Mouse (Mus musculus) forebrain, embryonic 15.5 days (tissue): ENCODE data around the gene Ttll3. TPM values are rescaled to one million over a fixed set of nuclear protein-coding genes. Genes with fewer than 3 reads are reported as not detected.
A peak's percentile ranks its signal among the peaks of the same experiment; 100 is the strongest.

Source experiments
- ATAC-seq: fragments of 200-750 bp; cut with Nextera tagmentation; replicated peaks from 2 replicates; pipeline ENCODE4 v1.8.0; 2017; ENCODE audit warnings: mild to moderate bottlenecking, moderate TSS enrichment, moderate library complexity
- H3K27ac ChIP-seq: fragments of 300-500 bp; sonication (generic); replicated peaks from 2 replicates; pipeline ENCODE4 v1.5.1; 2015; ENCODE audit warnings: mild to moderate bottlenecking, inconsistent platforms
- H3K27me3 ChIP-seq: fragments of 300-500 bp; sonication (generic); 2 replicates; pipeline ENCODE4 v1.6.1; 2015; ENCODE audit warnings: inconsistent platforms
- H3K36me3 ChIP-seq: fragments of 300-500 bp; sonication (generic); 2 replicates; pipeline ENCODE4 v1.6.1; 2015; ENCODE audit warnings: mild to moderate bottlenecking, inconsistent platforms
- H3K4me1 ChIP-seq: fragments of 300-500 bp; sonication (generic); 2 replicates; pipeline ENCODE4 v1.6.1; 2015; ENCODE audit warnings: inconsistent platforms
- H3K4me2 ChIP-seq: fragments of 300-500 bp; sonication (generic); replicated peaks from 2 replicates; pipeline ENCODE4 v1.6.1; 2015; ENCODE audit warnings: mild to moderate bottlenecking, inconsistent platforms
- H3K4me3 ChIP-seq: fragments of 300-500 bp; sonication (generic); 2 replicates; pipeline ENCODE4 v1.5.1; 2015; ENCODE audit warnings: mild to moderate bottlenecking, inconsistent platforms
- H3K9ac ChIP-seq: fragments of 300-500 bp; sonication (generic); replicated peaks from 2 replicates; pipeline ENCODE4 v1.6.1; 2015; ENCODE audit warnings: mild to moderate bottlenecking, inconsistent platforms
- H3K9me3 ChIP-seq: fragments of 300-500 bp; sonication (generic); 2 replicates; pipeline ENCODE4 v1.6.1; 2016; ENCODE audit warnings: inconsistent platforms
- WGBS: fragments of 180-500 bp; shearing (Covaris S2); methylation state at CpG from one replicate; pipeline ENCODE4 v1.1.7; 2015; ENCODE audit warnings: mixed read lengths; 5-methylcytosine and 5-hydroxymethylcytosine counted together
- microRNA-seq: library from miRNA; unstranded; fragments of <30 nt; microRNA quantifications from one replicate; pipeline ENCODE4, GENCODE M21; 2016
- polyA plus RNA-seq: library from polyadenylated mRNA; unstranded; fragments of >200 nt; fragmentation: Nextera tagmentation; extraction: Ambion mirVana; gene quantifications from 2 replicates; pipeline ENCODE4 v1.2.1, GENCODE M21; 2015

The Ttll3 gene
- polyA plus RNA-seq, 1 experiment from 2014 or later: 8.1 TPM

GRCm38 (mm10) chr6:113443091-113443490 lies 54.0 kb downstream of the Ttll3 start:
- H3K9me3 ChIP-seq: no peaks in the 10 kb centered on the region
- H3K4me1 ChIP-seq: peaks cover 23% of the 10 kb centered on the region
- peak overlapping the region; percentile 81 for H3K9ac ChIP-seq
- no peaks in the 10 kb centered on the region for H3K27me3 ChIP-seq
- peak overlapping the region; percentile 93 for H3K4me3 ChIP-seq
- no peak overlapping the region for H3K27ac ChIP-seq
- H3K36me3 ChIP-seq: peaks cover 16% of the 10 kb centered on the region
- peak overlapping the region; percentile 81 for H3K4me2 ChIP-seq
- WGBS: 49% methylated on average over 12 of the region's 12 CpGs
- ATAC-seq: no peak

- Histone ChIP-seq H3K27ac (no peak overlapping the region), H3K4me3 (no peak overlapping the region), H3K27me3 (no peaks in the 10 kb centered on the region), H3K9me3 (no peaks in the 10 kb centered on the region), H3K36me3 (peaks cover 26% of the 10 kb centered on the region), H3K9ac (no peak overlapping the region), H3K4me1 (peaks cover 23% of the 10 kb centered on the region), H3K4me2 (no peak overlapping the region)
- ATAC-seq: no peak
- 83% methylated on average over 8 of the region's 8 CpGs for WGBS
Observed at GRCm38 (mm10) chr6:113444207-113444965, 55.3 kb downstream of the Ttll3 start.

GRCm38 (mm10) chr6:113447639-113448038 lies 58.6 kb downstream of the Ttll3 start:
- ATAC-seq: no peak

GRCm38 (mm10) chr6:113451839-113452238 lies 62.8 kb downstream of the Ttll3 start:
- no peaks in the 10 kb centered on the region for H3K9me3 ChIP-seq
- H3K36me3 ChIP-seq: peaks cover 23% of the 10 kb centered on the region
- no peak overlapping the region for H3K27ac ChIP-seq
- WGBS: 70% methylated on average over 2 of the region's 2 CpGs
- no peak overlapping the region for H3K4me3 ChIP-seq
- peaks cover 16% of the 10 kb centered on the region for H3K4me1 ChIP-seq
- H3K9ac ChIP-seq: no peak overlapping the region
- H3K27me3 ChIP-seq: no peaks in the 10 kb centered on the region
- no peak overlapping the region for H3K4me2 ChIP-seq
- no peak; the same call in 1 of the 2 replicates for ATAC-seq

More at GRCm38 (mm10) chr6:113447639-113448038, 58.6 kb downstream of the Ttll3 start:
- Histone ChIP-seq H3K4me2 (no peak overlapping the region), H3K27me3 (no peaks in the 10 kb centered on the region), H3K4me3 (no peak overlapping the region), H3K9ac (no peak overlapping the region), H3K27ac (no peak overlapping the region; the same call in 1 of the 2 replicates), H3K9me3 (no peaks in the 10 kb centered on the region), H3K36me3 (peaks cover 26% of the 10 kb centered on the region), H3K4me1 (peaks cover 25% of the 10 kb centered on the region)
- 77% methylated on average over 4 of the region's 4 CpGs for WGBS

GRCm38 (mm10) chr6:113455007-113455406 lies 65.9 kb downstream of the Ttll3 start:
- H3K27me3 ChIP-seq: no peaks in the 10 kb centered on the region
- H3K4me2 ChIP-seq: no peak overlapping the region
- 74% methylated on average over 5 of the region's 5 CpGs for WGBS
- H3K27ac ChIP-seq: no peak overlapping the region
- no peak for ATAC-seq
- no peaks in the 10 kb centered on the region for H3K36me3 ChIP-seq
- no peaks in the 10 kb centered on the region for H3K9me3 ChIP-seq
- peaks cover 7% of the 10 kb centered on the region for H3K4me1 ChIP-seq
- no peak overlapping the region for H3K9ac ChIP-seq
- H3K4me3 ChIP-seq: no peak overlapping the region

GRCm38 (mm10) chr6:113457952-113458534 lies 69.0 kb downstream of the Ttll3 start, which contains the start of gene Il17re:
Gene Il17re (plus strand): TSS chr6:113458484.
- Histone ChIP-seq H3K27me3 (no peaks in the 10 kb centered on the region), H3K4me3 (no peak within 1 kb of the TSS), H3K4me1 (no peaks in the 10 kb centered on the region), H3K27ac (no peak within 1 kb of the TSS), H3K9me3 (no peaks in the 10 kb centered on the region), H3K36me3 (no peaks in the 10 kb centered on the region), H3K9ac (no peak within 1 kb of the TSS), H3K4me2 (no peak within 1 kb of the TSS)
- ATAC-seq: no peak
- 76% methylated on average over 10 of the region's 10 CpGs for WGBS

GRCm38 (mm10) chr6:113458635-113459034 lies 69.6 kb downstream of the Ttll3 start:
- 72% methylated on average over 10 of the region's 10 CpGs for WGBS
- Histone ChIP-seq H3K4me1 (no peaks in the 10 kb centered on the region), H3K9me3 (no peaks in the 10 kb centered on the region), H3K9ac (no peak overlapping the region), H3K27ac (no peak overlapping the region), H3K27me3 (no peaks in the 10 kb centered on the region), H3K4me2 (no peak overlapping the region), H3K4me3 (no peak overlapping the region), H3K36me3 (no peaks in the 10 kb centered on the region)
- no peak for ATAC-seq

GRCm38 (mm10) chr6:113464040-113464439 lies 75.0 kb downstream of the Ttll3 start:
- no peak overlapping the region for H3K4me2 ChIP-seq
- no peaks in the 10 kb centered on the region for H3K4me1 ChIP-seq
- ATAC-seq: no peak
- H3K9me3 ChIP-seq: no peaks in the 10 kb centered on the region
- H3K36me3 ChIP-seq: no peaks in the 10 kb centered on the region
- H3K27ac ChIP-seq: no peak overlapping the region
- no peak overlapping the region for H3K4me3 ChIP-seq
- no peak overlapping the region for H3K9ac ChIP-seq
- 72% methylated on average over 7 of the region's 7 CpGs for WGBS
- H3K27me3 ChIP-seq: 0 out of 2 replicates have a peak, but pooled peaks cover 3% of the 10 kb centered on the region

Small RNA genes lying within 50 kb of the gene (microRNA-seq; reads per million reads assigned to microRNA genes)
- gene Gm24387: not detected

Other genes starting within 250 kb of the Ttll3 start
- 42.3 and 44.6 TPM in 2 replicates for gene Lhfpl4, start 193.9 kb upstream of the Ttll3 start, polyA plus RNA-seq
- gene Mtmr14, start 151.4 kb upstream of the Ttll3 start, polyA plus RNA-seq: 47.0 and 53.8 TPM in 2 replicates
- 0.34 and 0.39 TPM in 2 replicates for gene Cpne9, start 107.0 kb upstream of the Ttll3 start, polyA plus RNA-seq
- gene Brpf1, start 82.1 kb upstream of the Ttll3 start, polyA plus RNA-seq: 19.6 and 22.2 TPM in 2 replicates
- gene Ogg1, start 62.3 kb upstream of the Ttll3 start, polyA plus RNA-seq: 11.6 and 11.8 TPM in 2 replicates
- gene Camk1, start 45.3 kb upstream of the Ttll3 start, polyA plus RNA-seq: 79.0 and 88.0 TPM in 2 replicates
- gene Tada3, start 11.4 kb upstream of the Ttll3 start, polyA plus RNA-seq: 79.4 and 82.2 TPM in 2 replicates
- 390 and 428 TPM in 2 replicates for gene Arpc4, start 11.1 kb upstream of the Ttll3 start, polyA plus RNA-seq
- 14.8 and 23.3 TPM in 2 replicates for gene Rpusd3, start 30.1 kb downstream of the Ttll3 start, polyA plus RNA-seq
- not detected in 2 replicates for gene Cidec, start 46.5 kb downstream of the Ttll3 start, polyA plus RNA-seq
- gene Jagn1, start 53.3 kb downstream of the Ttll3 start, polyA plus RNA-seq: 89.2 and 93.1 TPM in 2 replicates
- gene Il17re, start 69.2 kb downstream of the Ttll3 start, polyA plus RNA-seq: not detected in 2 replicates
- gene Il17rc, start 82.2 kb downstream of the Ttll3 start, polyA plus RNA-seq: 1.6 and 2.4 TPM in 2 replicates
- 63.8 and 66.7 TPM in 2 replicates for gene Creld1, start 94.0 kb downstream of the Ttll3 start, polyA plus RNA-seq
- gene Prrt3, start 112.7 kb downstream of the Ttll3 start, polyA plus RNA-seq: 5.1 and 6.0 TPM in 2 replicates
- gene Emc3, start 142.4 kb downstream of the Ttll3 start, polyA plus RNA-seq: 94.9 and 103 TPM in 2 replicates
- gene Fancd2, start 142.4 kb downstream of the Ttll3 start, polyA plus RNA-seq: 6.5 and 6.7 TPM in 2 replicates
- 0.22 TPM in 1 of 2 replicates, not detected in the other for gene Fancd2os, start 211.5 kb downstream of the Ttll3 start, polyA plus RNA-seq
- 239 and 240 TPM in 2 replicates for gene Brk1, start 215.5 kb downstream of the Ttll3 start, polyA plus RNA-seq
- 79.6 and 83.6 TPM in 2 replicates for gene Vhl, start 234.7 kb downstream of the Ttll3 start, polyA plus RNA-seq
- gene Irak2, start 249.2 kb downstream of the Ttll3 start, polyA plus RNA-seq: 1.3 and 1.5 TPM in 2 replicates